Mouse (Mus musculus): ENCODE measurements around the gene Tex38. TPM values are rescaled to one million over a fixed set of nuclear protein-coding genes. Genes with fewer than 3 reads are reported as not detected.
A peak's percentile ranks its signal among the peaks of the same experiment; 100 is the strongest.

Gene Tex38
- 0.26 TPM in 1 of 2 replicates, not detected in the other for polyA plus RNA-seq (2014; fragmentation: Nextera tagmentation; extraction: Ambion mirVana)

DNA sequence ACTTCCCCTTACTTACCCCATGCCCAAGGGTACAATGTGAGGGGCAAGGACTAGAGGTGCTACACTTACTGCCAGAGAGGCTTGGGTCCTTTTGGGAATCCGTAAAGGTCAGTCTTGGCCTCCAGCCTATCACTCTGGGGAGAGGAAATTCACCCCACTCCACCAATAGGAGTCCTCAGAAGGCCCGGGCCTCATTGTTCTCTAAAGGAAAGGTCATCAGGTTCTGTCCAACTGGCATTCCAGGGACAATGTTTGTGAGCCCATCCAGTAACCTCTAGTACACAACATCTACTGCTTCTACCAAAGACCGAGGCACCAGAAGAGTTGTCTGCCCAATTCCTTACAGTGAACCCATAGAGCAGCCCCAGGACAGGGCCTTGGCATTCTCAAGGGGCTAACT, at the start of gene Tex38:
TSS of gene Tex38 (minus strand) at position 101 of the 400 bp plus-strand sequence.
- Histone ChIP-seq H3K4me2 (replicated peaks; ENCODE audit: low read depth, low read length) (no peak within 1 kb of the TSS), H3K27me3 (ENCODE audit: control insufficient read depth, insufficient read depth, low read length) (no peaks in the 10 kb centered on the region), H3K9me3 (ENCODE audit: control insufficient read depth, low read length) (no peaks in the 10 kb centered on the region), H3K4me3 (ENCODE audit: low read length) (no peak within 1 kb of the TSS), H3K36me3 (ENCODE audit: control insufficient read depth, insufficient read depth, low read length) (peaks cover 7% of the 10 kb centered on the region; the same call in 1 of the 2 replicates), H3K27ac (ENCODE audit: low read depth, low read length) (no peak within 1 kb of the TSS), H3K4me1 (ENCODE audit: control insufficient read depth, insufficient read depth, low read length) (peaks cover 7% of the 10 kb centered on the region), H3K9ac (ENCODE audit: low read depth, low read length) (no peak within 1 kb of the TSS)
- 87% methylated on average over 3 of the region's 3 CpGs for WGBS
- no peak for ATAC-seq (ENCODE audit: low FRiP score, low TSS enrichment)

DNA sequence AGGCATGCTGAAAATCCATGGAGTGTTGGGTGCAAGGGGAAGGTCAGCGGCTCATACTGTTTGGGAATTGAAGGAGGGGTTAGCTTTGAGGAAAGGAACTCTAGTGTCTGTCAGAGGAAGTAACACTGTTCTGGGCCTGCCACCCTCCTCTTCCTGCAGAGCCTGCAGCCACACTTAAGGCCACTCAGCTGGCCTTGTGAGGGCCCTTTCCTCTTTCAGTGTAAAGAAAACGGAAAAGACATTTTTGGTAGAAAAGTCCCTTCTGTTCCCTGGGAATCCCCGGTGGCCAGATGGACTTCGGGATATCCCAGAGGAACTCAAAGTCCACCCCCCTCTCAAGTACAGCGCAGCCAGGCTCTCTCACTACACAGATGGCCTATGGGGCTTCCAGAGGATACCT, 49.7 kb upstream of the Tex38 start:
- Histone ChIP-seq H3K4me1 (ENCODE audit: control insufficient read depth, insufficient read depth, low read length) (peaks cover 8% of the 10 kb centered on the region; the same call in 1 of the 2 replicates), H3K4me3 (ENCODE audit: low read length) (no peak overlapping the region), H3K36me3 (ENCODE audit: control insufficient read depth, insufficient read depth, low read length) (peaks cover 24% of the 10 kb centered on the region), H3K27me3 (ENCODE audit: control insufficient read depth, insufficient read depth, low read length) (no peaks in the 10 kb centered on the region), H3K9me3 (ENCODE audit: control insufficient read depth, low read length) (no peaks in the 10 kb centered on the region), H3K27ac (ENCODE audit: low read depth, low read length) (no peak overlapping the region), H3K9ac (ENCODE audit: low read depth, low read length) (no peak overlapping the region), H3K4me2 (replicated peaks; ENCODE audit: low read depth, low read length) (no peak overlapping the region)
- no peak for ATAC-seq (ENCODE audit: low FRiP score, low TSS enrichment)
- 74% methylated on average over 5 of the region's 5 CpGs for WGBS

DNA sequence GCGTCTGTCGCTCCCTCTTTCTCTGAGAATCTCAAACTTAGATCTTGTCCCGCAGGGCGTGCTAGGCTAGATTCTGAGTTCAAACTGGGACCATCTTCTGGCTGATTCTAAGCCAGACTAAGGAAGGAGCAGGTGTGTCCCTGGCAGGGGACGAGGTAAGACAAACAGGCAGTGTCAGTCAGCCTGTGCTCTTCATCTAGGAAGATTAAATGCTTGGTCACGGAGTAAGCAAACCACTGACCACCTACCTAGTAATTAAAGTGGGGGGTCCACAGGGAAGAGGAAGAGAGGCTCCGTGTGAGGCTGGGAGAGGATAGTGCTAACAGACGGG, 47.7 kb upstream of the Tex38 start:
- Histone ChIP-seq H3K4me1 (ENCODE audit: control insufficient read depth, insufficient read depth, low read length) (peaks cover 8% of the 10 kb centered on the region; the same call in 1 of the 2 replicates), H3K9me3 (ENCODE audit: control insufficient read depth, low read length) (no peaks in the 10 kb centered on the region), H3K27ac (ENCODE audit: low read depth, low read length) (no peak overlapping the region), H3K27me3 (ENCODE audit: control insufficient read depth, insufficient read depth, low read length) (no peaks in the 10 kb centered on the region), H3K9ac (ENCODE audit: low read depth, low read length) (peak overlapping the region; percentile 75), H3K4me3 (ENCODE audit: low read length) (peak overlapping the region; percentile 81), H3K36me3 (ENCODE audit: control insufficient read depth, insufficient read depth, low read length) (peaks cover 13% of the 10 kb centered on the region), H3K4me2 (replicated peaks; ENCODE audit: low read depth, low read length) (peak overlapping the region; percentile 71)
- 7% methylated on average over 8 of the region's 8 CpGs for WGBS
- ATAC-seq (ENCODE audit: low FRiP score, low TSS enrichment), result no peak; the same call in 1 of the 2 replicates

DNA sequence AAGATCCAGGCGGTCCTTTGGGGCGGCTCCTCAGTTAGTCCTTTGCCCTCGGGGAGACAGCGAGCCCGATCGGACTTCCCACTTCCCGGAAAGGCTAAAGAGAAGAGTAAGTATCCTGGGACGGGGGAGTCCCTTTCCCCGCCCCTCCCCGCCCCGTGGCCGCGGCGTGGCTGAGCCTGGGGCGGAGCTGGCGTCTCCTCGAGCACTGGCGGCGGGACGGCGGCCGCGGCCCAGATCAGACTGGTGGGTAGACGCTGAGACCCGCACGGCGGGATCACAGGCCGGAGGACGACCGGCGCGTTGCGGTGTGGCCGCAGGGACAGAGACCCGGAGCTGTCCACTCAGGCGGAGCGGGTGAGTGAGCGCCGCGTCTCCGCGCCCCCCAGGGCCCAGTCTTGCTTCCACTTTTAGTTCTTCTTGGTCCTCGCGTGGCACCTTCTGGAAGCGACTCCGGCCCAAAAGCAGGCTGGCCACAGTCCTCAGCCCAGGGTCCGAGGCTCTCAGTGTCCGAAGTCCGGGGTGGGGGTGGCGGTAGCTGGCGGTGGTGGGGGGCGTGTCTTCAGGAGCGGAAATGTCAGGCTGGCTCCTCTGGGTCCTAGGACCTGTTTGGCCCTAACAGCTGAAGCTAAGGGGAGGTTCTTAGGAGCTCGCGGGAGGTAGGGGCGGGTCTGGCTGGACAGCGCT, 47.2 kb upstream of the Tex38 start, which contains the start of gene Mob3c:
TSS of gene Mob3c (plus strand) at position 205 of the 684 bp plus-strand sequence.
- Histone ChIP-seq H3K4me3 (ENCODE audit: low read length) (peak within 1 kb of the TSS; percentile 81), H3K9me3 (ENCODE audit: control insufficient read depth, low read length) (no peaks in the 10 kb centered on the region), H3K36me3 (ENCODE audit: control insufficient read depth, insufficient read depth, low read length) (peaks cover 12% of the 10 kb centered on the region), H3K27me3 (ENCODE audit: control insufficient read depth, insufficient read depth, low read length) (no peaks in the 10 kb centered on the region), H3K27ac (ENCODE audit: low read depth, low read length) (peak within 1 kb of the TSS; percentile 85), H3K4me2 (replicated peaks; ENCODE audit: low read depth, low read length) (peak within 1 kb of the TSS; percentile 71), H3K4me1 (ENCODE audit: control insufficient read depth, insufficient read depth, low read length) (peaks cover 8% of the 10 kb centered on the region; the same call in 1 of the 2 replicates), H3K9ac (ENCODE audit: low read depth, low read length) (peak within 1 kb of the TSS; percentile 75)
- peak; percentile 96 for ATAC-seq (ENCODE audit: low FRiP score, low TSS enrichment)
- WGBS, result under 1% methylated on average over 51 of the region's 57 CpGs

DNA sequence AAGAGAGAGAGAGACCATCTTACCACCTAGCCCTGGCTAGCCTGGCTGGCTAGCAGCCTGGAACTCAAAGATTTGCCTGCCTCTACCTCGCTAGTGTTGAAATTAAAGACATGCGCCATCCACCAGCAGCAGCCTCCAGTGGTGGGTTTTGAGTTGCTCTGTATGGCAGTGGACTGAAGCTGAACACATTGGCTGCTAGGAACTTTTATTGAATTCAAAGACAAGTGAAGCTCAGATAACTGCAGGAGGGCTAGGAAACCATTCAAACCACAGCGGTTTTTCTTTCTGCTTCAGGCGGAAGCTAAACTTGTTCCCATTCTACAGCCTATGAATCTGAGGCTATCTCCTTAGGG, 46.7 kb upstream of the Tex38 start:
- no peak overlapping the region; the same call in 1 of the 2 replicates for H3K27ac ChIP-seq (ENCODE audit: low read depth, low read length)

DNA sequence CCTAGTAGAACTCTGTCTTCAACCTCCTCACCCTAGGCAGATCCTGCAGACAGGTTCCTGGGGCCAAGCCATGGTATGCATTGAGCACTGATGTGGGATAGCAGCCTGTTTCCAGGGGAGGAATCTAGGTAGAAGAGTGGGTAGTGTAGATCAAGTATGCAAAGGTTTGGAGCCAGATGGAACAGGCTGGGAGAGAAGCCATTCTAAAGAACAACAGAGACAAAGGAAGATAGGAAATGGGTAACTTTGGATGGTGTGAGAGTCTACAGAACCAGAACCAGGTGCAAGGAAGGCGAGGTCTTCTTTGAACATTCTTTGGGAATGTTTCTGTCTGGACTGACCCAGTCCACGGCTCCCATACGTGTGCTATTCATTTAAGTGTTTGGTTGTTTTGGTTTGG, 46.2 kb upstream of the Tex38 start:
- 74% methylated on average over 3 of the region's 3 CpGs for WGBS
- H3K9me3 ChIP-seq (ENCODE audit: control insufficient read depth, low read length), result no peaks in the 10 kb centered on the region
- H3K9ac ChIP-seq (ENCODE audit: low read depth, low read length), result no peak overlapping the region
- no peak overlapping the region for H3K27ac ChIP-seq (ENCODE audit: low read depth, low read length)
- no peak for ATAC-seq (ENCODE audit: low FRiP score, low TSS enrichment)
- peaks cover 5% of the 10 kb centered on the region for H3K36me3 ChIP-seq (ENCODE audit: control insufficient read depth, insufficient read depth, low read length)
- H3K4me3 ChIP-seq (ENCODE audit: low read length), result peak overlapping the region; percentile 81
- H3K4me1 ChIP-seq (ENCODE audit: control insufficient read depth, insufficient read depth, low read length), result peaks cover 8% of the 10 kb centered on the region; the same call in 1 of the 2 replicates
- no peaks in the 10 kb centered on the region for H3K27me3 ChIP-seq (ENCODE audit: control insufficient read depth, insufficient read depth, low read length)
- peak overlapping the region; percentile 71 for H3K4me2 ChIP-seq (replicated peaks; ENCODE audit: low read depth, low read length)

More for the DNA sequence above, 46.7 kb upstream of the Tex38 start:
- ATAC-seq (ENCODE audit: low FRiP score, low TSS enrichment), result no peak
- Histone ChIP-seq H3K36me3 (ENCODE audit: control insufficient read depth, insufficient read depth, low read length) (peaks cover 10% of the 10 kb centered on the region), H3K27me3 (ENCODE audit: control insufficient read depth, insufficient read depth, low read length) (no peaks in the 10 kb centered on the region), H3K9ac (ENCODE audit: low read depth, low read length) (peak overlapping the region; percentile 75), H3K9me3 (ENCODE audit: control insufficient read depth, low read length) (no peaks in the 10 kb centered on the region), H3K4me1 (ENCODE audit: control insufficient read depth, insufficient read depth, low read length) (peaks cover 8% of the 10 kb centered on the region; the same call in 1 of the 2 replicates), H3K4me2 (replicated peaks; ENCODE audit: low read depth, low read length) (peak overlapping the region; percentile 71), H3K4me3 (ENCODE audit: low read length) (peak overlapping the region; percentile 81)
- WGBS, result 5% methylated on average over 4 of the region's 4 CpGs

DNA sequence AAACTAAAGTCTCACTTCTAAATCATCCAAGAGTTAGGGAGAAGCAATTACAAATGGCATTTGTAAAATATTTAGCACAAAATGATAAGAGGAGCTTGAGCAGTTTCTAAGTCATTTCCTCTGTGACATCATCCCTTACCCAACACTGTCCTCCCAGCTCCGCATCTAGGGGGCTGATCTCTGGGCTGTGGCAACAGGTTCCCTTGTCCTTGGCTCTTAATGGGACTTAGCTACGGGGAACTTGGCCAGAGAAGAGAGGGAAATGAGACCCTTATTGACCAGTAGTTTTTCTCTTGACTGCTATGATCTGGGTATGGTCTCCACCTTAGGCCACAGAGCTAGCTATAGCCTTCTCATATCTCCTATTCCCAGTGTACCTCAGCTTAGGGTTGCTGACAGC, 44.5 kb upstream of the Tex38 start:
- WGBS, result 83% methylated on average over 2 of the region's 2 CpGs
- no peak overlapping the region for H3K4me3 ChIP-seq (ENCODE audit: low read length)
- no peak overlapping the region for H3K27ac ChIP-seq (ENCODE audit: low read depth, low read length)
- no peaks in the 10 kb centered on the region for H3K9me3 ChIP-seq (ENCODE audit: control insufficient read depth, low read length)
- no peak for ATAC-seq (ENCODE audit: low FRiP score, low TSS enrichment)
- peaks cover 8% of the 10 kb centered on the region; the same call in 1 of the 2 replicates for H3K4me1 ChIP-seq (ENCODE audit: control insufficient read depth, insufficient read depth, low read length)
- no peak overlapping the region for H3K4me2 ChIP-seq (replicated peaks; ENCODE audit: low read depth, low read length)
- H3K27me3 ChIP-seq (ENCODE audit: control insufficient read depth, insufficient read depth, low read length), result no peaks in the 10 kb centered on the region
- no peaks in the 10 kb centered on the region for H3K36me3 ChIP-seq (ENCODE audit: control insufficient read depth, insufficient read depth, low read length)
- H3K9ac ChIP-seq (ENCODE audit: low read depth, low read length), result no peak overlapping the region

DNA sequence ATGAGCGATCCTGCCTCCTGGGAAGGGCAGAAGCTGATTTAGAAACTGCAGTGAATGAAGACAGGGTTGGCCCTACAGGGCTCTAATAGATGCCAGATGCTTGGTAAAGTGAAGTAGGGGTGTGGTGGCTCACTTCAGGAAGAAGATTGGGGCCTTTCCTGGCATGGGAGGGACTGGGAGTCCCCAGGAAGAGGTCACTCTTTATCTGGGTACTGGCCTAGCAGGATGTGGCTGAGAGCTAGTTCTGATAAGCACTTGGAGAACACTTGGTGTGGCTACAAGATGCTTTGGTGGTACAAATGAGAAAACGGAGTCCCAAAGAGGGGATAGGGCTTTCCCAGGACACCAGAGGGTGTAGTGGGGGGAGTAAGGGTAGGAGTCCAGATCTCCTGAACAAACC, 43.4 kb upstream of the Tex38 start:
- WGBS, result 77% methylated on average over 2 of the region's 2 CpGs
- no peak overlapping the region for H3K27ac ChIP-seq (ENCODE audit: low read depth, low read length)
- no peaks in the 10 kb centered on the region for H3K9me3 ChIP-seq (ENCODE audit: control insufficient read depth, low read length)
- H3K9ac ChIP-seq (ENCODE audit: low read depth, low read length), result no peak overlapping the region
- ATAC-seq (ENCODE audit: low FRiP score, low TSS enrichment), result no peak
- H3K4me3 ChIP-seq (ENCODE audit: low read length), result no peak overlapping the region
- H3K27me3 ChIP-seq (ENCODE audit: control insufficient read depth, insufficient read depth, low read length), result no peaks in the 10 kb centered on the region
- H3K4me2 ChIP-seq (replicated peaks; ENCODE audit: low read depth, low read length), result no peak overlapping the region
- peaks cover 8% of the 10 kb centered on the region; the same call in 1 of the 2 replicates for H3K4me1 ChIP-seq (ENCODE audit: control insufficient read depth, insufficient read depth, low read length)
- H3K36me3 ChIP-seq (ENCODE audit: control insufficient read depth, insufficient read depth, low read length), result no peaks in the 10 kb centered on the region

DNA sequence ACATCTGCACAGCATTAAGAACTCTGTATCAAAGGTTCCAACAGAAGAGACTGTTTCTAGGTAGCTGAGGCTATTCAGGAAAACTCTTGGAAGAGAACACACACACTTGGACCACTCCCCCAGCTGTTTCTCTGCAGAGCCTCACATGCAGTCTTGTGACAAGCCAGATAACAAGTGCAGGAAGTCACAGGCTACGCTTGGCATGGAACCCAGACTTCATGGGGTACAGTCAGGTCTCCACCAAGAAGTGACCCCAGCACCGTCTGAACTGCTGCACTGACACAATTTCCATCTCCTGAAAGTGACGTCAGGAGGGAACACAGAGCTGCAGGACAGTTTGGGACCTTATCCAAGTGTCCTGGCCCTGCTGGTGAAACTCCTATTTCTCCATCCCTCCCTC, 41.1 kb upstream of the Tex38 start:
- Histone ChIP-seq H3K36me3 (ENCODE audit: control insufficient read depth, insufficient read depth, low read length) (no peaks in the 10 kb centered on the region), H3K4me1 (ENCODE audit: control insufficient read depth, insufficient read depth, low read length) (0 out of 2 replicates have a peak, but pooled peaks cover under 1% of the 10 kb centered on the region), H3K9ac (ENCODE audit: low read depth, low read length) (no peak overlapping the region), H3K9me3 (ENCODE audit: control insufficient read depth, low read length) (no peaks in the 10 kb centered on the region), H3K4me3 (ENCODE audit: low read length) (no peak overlapping the region), H3K27ac (ENCODE audit: low read depth, low read length) (no peak overlapping the region), H3K27me3 (ENCODE audit: control insufficient read depth, insufficient read depth, low read length) (no peaks in the 10 kb centered on the region), H3K4me2 (replicated peaks; ENCODE audit: low read depth, low read length) (no peak overlapping the region)
- 68% methylated on average over 3 of the region's 3 CpGs for WGBS
- ATAC-seq (ENCODE audit: low FRiP score, low TSS enrichment), result no peak

Measured in kidney, embryonic 14.5 days (tissue).